Mouse (Mus musculus) midbrain, embryonic 10.5 days (tissue): ENCODE measurements around the gene Prap1. TPM values are rescaled to one million over a fixed set of nuclear protein-coding genes. Genes with fewer than 3 reads are reported as not detected.

Source experiments
- DNase-seq: peaks from one replicate; pipeline ENCODE4 v3.0.0-alpha.2; 2017; ENCODE audit warnings: low spot score
- H3K27ac ChIP-seq: fragments of 300-500 bp; sonication (generic); replicated peaks from 2 replicates; pipeline ENCODE4 v1.5.1; 2016; ENCODE audit warnings: mild to moderate bottlenecking
- H3K27me3 ChIP-seq: fragments of 300-500 bp; sonication (generic); 2 replicates; pipeline ENCODE4 v1.6.1; 2016; ENCODE audit warnings: low read depth, mild to moderate bottlenecking; ENCODE audit not compliant: poor library complexity, severe bottlenecking
- H3K36me3 ChIP-seq: fragments of 300-500 bp; sonication (generic); 2 replicates; pipeline ENCODE4 v1.6.1; 2016; ENCODE audit warnings: mild to moderate bottlenecking, moderate library complexity
- H3K4me1 ChIP-seq: fragments of 300-500 bp; sonication (generic); 2 replicates; pipeline ENCODE4 v1.6.1; 2016
- H3K4me3 ChIP-seq: fragments of 300-500 bp; sonication (generic); 2 replicates; pipeline ENCODE4 v1.5.1; 2016; ENCODE audit warnings: mild to moderate bottlenecking, moderate library complexity
- H3K9me3 ChIP-seq: fragments of 300-500 bp; sonication (generic); replicated peaks from 2 replicates; pipeline ENCODE4 v1.6.1; 2016; ENCODE audit warnings: mild to moderate bottlenecking
- WGBS: fragments of 180-500 bp; shearing (Covaris S2); methylation state at CpG from one replicate; pipeline ENCODE4 v1.1.7; 2016; 5-methylcytosine and 5-hydroxymethylcytosine counted together
- polyA plus RNA-seq: library from polyadenylated mRNA; unstranded; fragments of >200 nt; fragmentation: Nextera tagmentation; extraction: Ambion mirVana; gene quantifications from 2 replicates; pipeline ENCODE4 v1.2.1, GENCODE M21; 2016

Prap1 gene
- polyA plus RNA-seq, 1 experiment from 2014 or later, result not detected

DNA sequence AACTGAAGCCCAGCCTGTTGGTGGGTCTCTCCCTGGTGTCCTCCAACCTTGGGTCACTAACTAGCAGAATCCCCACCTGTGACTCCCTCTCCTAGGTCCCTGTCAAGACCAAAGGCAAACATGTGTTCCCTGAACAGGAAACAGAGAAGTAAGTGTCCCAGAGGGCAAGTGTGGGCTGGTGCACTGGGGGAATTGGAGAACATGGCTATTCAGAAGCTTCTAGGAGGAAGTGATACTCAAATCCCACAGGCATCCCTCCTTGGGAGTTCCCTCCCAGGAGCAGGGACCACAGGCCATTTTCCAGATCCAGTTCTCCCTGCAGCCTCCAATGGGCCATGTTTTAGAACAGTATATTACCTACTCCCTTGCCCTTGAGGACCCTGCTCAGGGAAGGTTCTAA lies 2.9 kb downstream of the Prap1 start:
- H3K27me3 ChIP-seq, result peaks cover 13% of the 10 kb centered on the region

DNA sequence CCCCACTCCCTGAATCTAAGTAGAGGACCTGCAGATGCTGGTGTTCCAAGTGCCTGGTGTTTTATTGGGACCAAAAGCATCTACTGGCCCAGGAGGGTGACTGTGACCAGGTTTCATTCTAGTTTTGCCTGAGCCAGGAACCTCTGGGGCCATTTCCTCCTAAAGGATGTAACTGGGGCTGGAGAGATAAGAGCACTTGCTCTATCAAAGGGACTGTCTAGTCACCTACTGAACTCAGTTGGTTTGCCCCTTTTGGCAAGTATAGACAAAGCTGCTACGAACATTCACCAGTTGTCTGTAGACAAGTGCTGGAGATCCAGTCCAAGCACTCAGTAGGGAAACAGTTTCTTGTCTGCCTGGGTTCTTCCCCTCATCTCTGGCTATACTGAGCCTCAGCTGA lies 5.3 kb downstream of the Prap1 start:
- Histone ChIP-seq H3K9me3 (no peaks in the 10 kb centered on the region), H3K4me3 (no peak overlapping the region), H3K27ac (no peak overlapping the region), H3K4me1 (peaks cover 17% of the 10 kb centered on the region), H3K27me3 (peaks cover 30% of the 10 kb centered on the region), H3K36me3 (no peaks in the 10 kb centered on the region)
- DNase-seq, result no peak
- WGBS, result 85% methylated on average over 1 of the region's 1 CpGs

More for the DNA sequence above, 2.9 kb downstream of the Prap1 start:
- Histone ChIP-seq H3K36me3 (no peaks in the 10 kb centered on the region), H3K27ac (no peak overlapping the region), H3K4me1 (no peaks in the 10 kb centered on the region), H3K4me3 (no peak overlapping the region), H3K9me3 (no peaks in the 10 kb centered on the region)
- DNase-seq, result no peak

DNA sequence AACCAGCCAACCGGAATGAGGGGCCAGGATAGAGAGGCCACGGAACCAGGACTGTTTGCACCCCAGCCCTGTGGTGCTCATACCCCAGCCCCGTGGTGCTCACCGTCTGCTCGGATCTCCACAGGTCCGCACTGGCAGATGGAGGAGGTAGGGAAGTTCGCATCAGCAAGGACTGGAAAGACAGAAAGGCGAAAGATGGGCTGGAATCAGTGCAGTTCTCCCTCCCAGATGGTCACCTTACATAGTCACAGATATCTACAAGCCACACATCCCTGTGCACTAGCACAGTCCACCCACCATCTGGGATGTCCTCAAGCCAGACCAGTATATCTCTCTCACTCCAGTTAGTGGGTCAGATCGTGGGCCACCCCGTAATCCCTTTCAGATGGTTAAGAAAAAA lies 8.3 kb downstream of the Prap1 start:
- no peak for DNase-seq
- no peaks in the 10 kb centered on the region for H3K9me3 ChIP-seq
- peaks cover 17% of the 10 kb centered on the region for H3K4me1 ChIP-seq
- peak overlapping the region; percentile 75; the same call in 1 of the 2 replicates for H3K27ac ChIP-seq
- 70% methylated on average over 10 of the region's 10 CpGs for WGBS
- peaks cover 18% of the 10 kb centered on the region for H3K36me3 ChIP-seq
- peak overlapping the region; percentile 57 for H3K4me3 ChIP-seq
- H3K27me3 ChIP-seq, result peaks cover 23% of the 10 kb centered on the region

DNA sequence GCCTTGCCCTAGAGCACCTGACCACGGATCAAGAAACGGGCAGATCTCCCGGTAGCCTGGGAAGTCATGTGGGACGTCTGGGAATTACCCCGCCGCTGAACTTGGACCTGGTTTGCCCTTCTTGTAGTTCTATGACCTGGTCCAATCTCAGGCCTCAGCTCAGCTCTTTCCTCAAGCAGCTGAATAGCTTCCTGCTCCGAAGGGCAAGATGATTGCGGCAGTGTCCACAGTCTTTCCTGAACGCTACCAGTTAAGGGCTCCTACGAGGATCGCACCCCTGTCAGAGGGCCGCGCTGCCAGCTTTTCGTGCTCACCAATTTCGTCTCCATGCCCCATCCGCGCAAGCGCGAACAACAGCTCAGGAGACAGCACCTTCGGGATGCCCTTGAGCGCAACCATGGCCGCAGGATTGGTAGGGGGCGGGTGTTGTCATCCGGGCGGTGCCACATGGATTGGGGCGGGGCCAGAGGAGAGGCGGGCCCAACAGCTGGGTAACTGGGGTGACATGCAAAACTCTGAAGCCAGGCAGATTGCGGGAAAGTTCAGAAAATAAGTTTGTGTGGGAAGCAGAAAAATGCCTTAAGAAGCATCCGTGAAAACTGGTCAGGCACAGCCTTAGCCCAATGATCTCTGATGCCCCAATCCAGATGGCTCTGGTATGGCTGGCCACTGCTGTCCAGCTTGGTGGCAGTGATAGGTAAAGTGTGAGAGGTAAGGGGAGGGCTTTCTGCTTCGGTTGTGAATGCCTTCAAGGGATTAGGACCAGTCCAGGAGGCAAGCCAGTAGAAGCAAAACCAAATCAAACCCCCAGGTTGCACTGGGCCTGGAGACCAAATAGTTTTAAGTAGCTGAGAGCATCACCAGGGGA lies 9.0 kb downstream of the Prap1 start, which contains the start of gene Fuom:
Gene Fuom, minus strand, starts transcription at position 449 of the 868 bp plus-strand sequence.
- peaks cover 17% of the 10 kb centered on the region for H3K4me1 ChIP-seq
- H3K27ac ChIP-seq, result peak within 1 kb of the TSS; percentile 75
- H3K4me3 ChIP-seq, result peak within 1 kb of the TSS; percentile 57
- DNase-seq, result peak; percentile 73
- peaks cover 26% of the 10 kb centered on the region for H3K36me3 ChIP-seq
- no peaks in the 10 kb centered on the region for H3K9me3 ChIP-seq
- 2% methylated on average over 30 of the region's 30 CpGs for WGBS
- peaks cover 23% of the 10 kb centered on the region for H3K27me3 ChIP-seq

DNA sequence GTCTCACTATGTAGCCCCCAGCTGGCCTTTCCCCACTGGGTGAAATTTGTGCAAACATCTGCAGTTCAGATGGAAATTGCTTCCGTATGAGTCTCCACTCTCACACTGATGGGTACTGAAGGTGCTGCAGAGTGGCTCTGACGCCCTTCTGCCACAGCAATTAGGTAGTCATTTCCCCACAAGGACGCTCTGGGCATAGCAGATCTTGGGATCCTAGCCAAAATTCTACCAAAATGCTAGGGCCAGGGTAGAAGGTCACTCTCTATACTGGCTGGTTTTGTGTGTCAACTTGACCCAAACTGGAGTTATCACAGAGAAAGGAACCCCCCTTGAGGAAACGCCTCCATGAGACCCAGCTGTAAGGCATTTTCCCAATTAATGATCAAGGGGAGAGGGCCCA lies 10.8 kb downstream of the Prap1 start:
- Histone ChIP-seq H3K27me3 (peaks cover 23% of the 10 kb centered on the region), H3K4me1 (peaks cover 17% of the 10 kb centered on the region), H3K9me3 (no peaks in the 10 kb centered on the region), H3K27ac (no peak overlapping the region), H3K36me3 (peaks cover 44% of the 10 kb centered on the region), H3K4me3 (no peak overlapping the region)
- 81% methylated on average over 4 of the region's 4 CpGs for WGBS
- no peak for DNase-seq

DNA sequence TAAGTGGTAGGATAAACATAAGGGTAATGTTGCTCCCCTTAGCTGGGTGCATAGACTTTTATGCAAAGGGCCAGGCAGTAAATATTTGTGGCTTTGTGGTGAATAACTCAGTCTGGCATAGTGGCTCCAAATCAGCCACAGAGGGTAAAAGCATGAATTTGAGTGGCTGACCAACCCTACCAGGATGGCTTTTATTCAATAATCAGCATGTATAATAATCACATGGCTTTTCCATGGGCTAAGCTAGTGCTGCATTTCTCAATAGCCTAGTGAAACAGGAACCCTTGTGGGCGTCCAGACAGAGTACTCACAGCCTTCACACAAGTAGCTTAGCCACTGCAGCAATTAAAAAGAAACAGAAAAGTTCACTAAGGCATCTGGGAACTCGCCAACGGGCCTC lies 18.7 kb downstream of the Prap1 start:
- WGBS, result 80% methylated on average over 3 of the region's 3 CpGs
- Histone ChIP-seq H3K4me3 (no peak overlapping the region), H3K4me1 (peaks cover 17% of the 10 kb centered on the region), H3K9me3 (no peaks in the 10 kb centered on the region), H3K27me3 (no peaks in the 10 kb centered on the region), H3K36me3 (peaks cover 60% of the 10 kb centered on the region), H3K27ac (no peak overlapping the region)
- no peak for DNase-seq

DNA sequence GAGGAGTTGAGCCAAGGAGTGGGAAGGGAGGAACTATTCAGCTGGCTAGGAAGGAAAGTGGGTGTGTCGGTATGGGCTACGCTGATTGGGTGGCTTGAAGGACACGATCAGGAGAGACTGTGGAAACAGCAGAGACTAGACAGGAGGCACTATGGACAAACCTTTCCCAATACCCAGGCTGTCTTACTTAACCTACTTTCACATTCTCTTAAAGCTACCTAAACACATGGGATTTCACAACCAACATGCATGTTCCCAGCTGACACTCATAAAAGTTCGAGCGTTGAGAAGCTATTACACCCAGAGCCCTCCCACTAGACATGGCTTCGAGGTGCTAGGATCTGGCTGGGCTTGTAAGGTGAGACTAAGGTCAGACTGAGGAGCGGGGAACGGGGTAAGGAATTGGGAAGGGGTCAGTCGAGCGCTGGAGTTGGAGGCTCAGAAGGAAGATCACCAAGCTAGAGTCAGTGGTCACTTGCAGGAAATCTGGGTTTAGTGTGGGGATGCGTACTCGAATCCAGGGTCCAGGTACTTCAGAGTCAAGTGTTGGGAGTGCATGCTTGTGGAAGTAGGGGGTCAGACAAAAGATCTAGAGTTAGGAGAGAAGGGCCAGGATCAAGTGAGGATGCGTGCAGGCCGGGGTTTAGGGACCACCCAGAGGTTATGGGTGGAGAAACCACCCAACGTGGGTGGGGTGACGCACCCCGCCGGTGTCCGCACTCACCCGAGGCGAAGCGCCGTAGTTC lies 22.6 kb downstream of the Prap1 start, which contains the start of gene Paox:
Gene Paox, plus strand, starts transcription at position 217 of the 746 bp plus-strand sequence.
- no peaks in the 10 kb centered on the region for H3K9me3 ChIP-seq
- WGBS, result 5% methylated on average over 23 of the region's 23 CpGs
- no peak for DNase-seq

DNA sequence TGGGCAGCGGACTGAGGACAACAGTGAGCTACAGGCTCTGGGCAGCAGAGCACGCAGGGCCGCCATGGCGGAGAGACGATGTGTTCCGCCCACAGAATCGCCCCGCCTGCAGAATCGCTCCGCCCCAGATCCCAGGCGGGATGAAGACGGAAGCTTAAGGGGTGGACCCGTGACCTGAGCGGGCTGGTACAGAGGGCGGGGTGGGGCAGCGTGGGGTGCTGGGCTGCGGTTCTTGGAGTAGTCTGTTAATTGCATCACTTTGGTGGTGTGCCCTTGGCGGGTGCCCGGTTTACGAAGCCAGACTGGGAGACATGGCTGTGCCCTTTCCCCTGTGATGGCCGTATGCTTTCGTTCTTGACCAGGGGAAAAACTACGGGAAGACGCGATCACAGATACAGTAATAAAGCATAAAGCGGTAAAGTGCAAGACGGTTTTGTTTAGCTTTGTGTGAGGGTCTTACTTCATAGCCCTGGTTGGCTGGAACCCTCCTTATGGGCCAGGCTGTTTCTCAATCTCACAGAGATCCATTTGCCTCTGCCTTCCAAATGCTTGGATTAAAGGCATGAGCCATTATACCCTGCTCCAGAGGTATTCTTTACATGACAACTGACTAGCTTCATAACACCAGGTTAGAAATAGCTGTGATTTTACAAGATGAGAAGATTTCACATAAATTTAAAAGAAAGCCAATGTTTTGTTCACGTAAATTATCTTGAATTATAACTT lies 23.3 kb downstream of the Prap1 start, which contains the start of gene Echs1:
Gene Echs1, minus strand, starts transcription at position 148 of the 726 bp plus-strand sequence.
- no peaks in the 10 kb centered on the region for H3K9me3 ChIP-seq
- peaks cover 15% of the 10 kb centered on the region for H3K36me3 ChIP-seq
- peak; percentile 83 for DNase-seq
- peak within 1 kb of the TSS; percentile 94 for H3K27ac ChIP-seq
- 5% methylated on average over 28 of the region's 28 CpGs for WGBS
- H3K4me1 ChIP-seq, result peaks cover 21% of the 10 kb centered on the region
- peak within 1 kb of the TSS; percentile 84 for H3K4me3 ChIP-seq
- H3K27me3 ChIP-seq, result no peaks in the 10 kb centered on the region

More for the DNA sequence above, 22.6 kb downstream of the Prap1 start, which contains the start of gene Paox:
- H3K4me3 ChIP-seq, result peak within 1 kb of the TSS; percentile 84
- H3K27ac ChIP-seq, result peak within 1 kb of the TSS; percentile 94
- H3K27me3 ChIP-seq, result no peaks in the 10 kb centered on the region
- H3K4me1 ChIP-seq, result peaks cover 21% of the 10 kb centered on the region
- peaks cover 22% of the 10 kb centered on the region for H3K36me3 ChIP-seq

DNA sequence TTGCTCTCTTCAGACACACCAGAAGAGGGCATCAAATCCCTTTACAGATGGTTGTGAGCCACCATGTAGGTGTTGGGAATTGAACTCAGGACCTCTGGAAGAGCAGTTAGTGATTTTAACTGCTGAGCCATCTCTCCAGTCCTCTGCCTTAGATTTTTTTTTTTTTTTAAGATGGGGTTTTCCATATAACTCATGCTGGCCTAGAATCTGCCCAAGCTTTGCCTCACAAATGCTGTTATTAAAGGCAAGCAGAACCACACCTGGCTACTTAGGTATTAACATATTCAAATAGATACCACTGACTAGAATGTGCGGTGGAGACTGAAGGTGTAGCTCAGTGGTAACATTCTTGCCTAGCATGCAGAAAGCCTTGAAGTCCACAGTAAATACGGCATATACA lies 27.3 kb downstream of the Prap1 start:
- Histone ChIP-seq H3K4me3 (no peak overlapping the region), H3K4me1 (peaks cover 19% of the 10 kb centered on the region), H3K36me3 (no peaks in the 10 kb centered on the region), H3K9me3 (no peaks in the 10 kb centered on the region), H3K27me3 (no peaks in the 10 kb centered on the region), H3K27ac (no peak overlapping the region)
- whole genome bisulfite sequencing, result 88% methylated on average over 2 of the region's 2 CpGs
- DNase-seq, result no peak

DNA sequence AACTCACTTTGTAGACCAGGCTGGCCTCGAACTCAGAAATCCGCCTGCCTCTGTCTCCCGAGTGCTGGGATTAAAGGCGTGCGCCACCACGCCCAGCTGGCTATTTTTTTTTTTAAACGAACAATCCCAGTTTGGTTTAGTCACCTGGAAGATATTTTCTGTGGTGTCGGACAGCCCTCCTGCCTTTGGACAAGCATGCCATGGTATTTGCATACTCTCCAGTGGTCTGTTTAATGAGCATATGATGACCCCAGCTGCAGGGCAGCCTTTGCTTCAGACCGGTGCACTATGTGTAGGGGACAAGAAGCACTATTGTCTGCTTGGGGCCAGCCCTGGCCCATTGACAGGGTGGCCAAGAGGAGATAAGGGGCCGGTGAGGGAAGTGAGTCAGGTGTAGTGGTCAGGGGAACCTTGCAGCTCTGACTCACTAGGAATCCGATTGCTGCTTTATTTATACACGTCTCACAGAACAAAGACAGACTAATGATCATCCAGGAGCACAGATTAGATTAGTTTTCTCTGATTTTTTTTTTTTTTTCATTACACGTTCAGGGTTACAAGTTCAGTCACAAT lies 28.2 kb downstream of the Prap1 start:
- Histone ChIP-seq H3K27ac (no peak overlapping the region), H3K4me3 (no peak overlapping the region), H3K36me3 (no peaks in the 10 kb centered on the region), H3K9me3 (no peaks in the 10 kb centered on the region), H3K27me3 (no peaks in the 10 kb centered on the region), H3K4me1 (peaks cover 20% of the 10 kb centered on the region)
- 83% methylated on average over 13 of the region's 13 CpGs for WGBS
- DNase-seq, result no peak

DNA sequence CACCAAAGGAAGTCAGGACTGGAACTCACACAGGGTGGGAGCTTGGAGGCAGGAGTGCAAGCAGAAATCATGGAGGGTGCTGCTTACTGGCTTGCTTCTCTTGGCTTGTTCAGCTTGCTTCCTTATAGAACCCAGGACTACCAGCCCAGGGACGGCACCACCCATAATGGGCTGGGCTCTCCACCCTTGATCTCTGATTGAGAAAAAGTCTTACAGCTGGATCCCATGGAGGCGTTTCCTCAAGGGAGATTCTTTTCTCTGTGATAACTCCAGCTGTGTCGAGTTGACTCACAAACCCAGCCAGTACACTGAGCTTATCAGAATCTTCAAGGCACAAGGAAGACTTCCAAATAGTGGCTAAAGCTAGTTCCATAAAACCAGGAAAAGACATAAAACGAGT lies 29.6 kb downstream of the Prap1 start:
- Histone ChIP-seq H3K4me3 (no peak overlapping the region), H3K9me3 (no peaks in the 10 kb centered on the region), H3K4me1 (peaks cover 18% of the 10 kb centered on the region), H3K27me3 (no peaks in the 10 kb centered on the region), H3K27ac (no peak overlapping the region), H3K36me3 (no peaks in the 10 kb centered on the region)
- 39% methylated on average over 4 of the region's 4 CpGs for WGBS
- DNase-seq, result no peak

DNA sequence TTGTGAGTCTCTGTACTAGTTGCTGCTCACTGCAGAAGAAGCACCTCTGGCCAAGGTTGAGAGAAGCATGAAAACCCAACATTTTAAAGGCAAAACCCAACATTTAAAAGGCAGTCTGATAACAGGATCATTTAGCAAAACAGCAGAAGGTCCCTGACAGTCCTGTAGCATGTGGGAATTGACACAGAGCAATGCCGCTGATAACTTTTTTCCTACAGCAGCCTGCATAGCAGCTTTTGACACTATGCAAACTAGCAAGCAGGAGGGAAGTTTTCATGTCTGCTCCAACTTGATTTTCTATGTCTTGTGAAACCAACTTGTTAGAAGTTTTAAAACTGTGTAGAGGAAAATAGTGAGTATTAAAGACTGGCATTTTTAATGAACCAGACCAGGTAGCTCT lies 31.2 kb downstream of the Prap1 start:
- no peak for DNase-seq

More for the DNA sequence above, 31.2 kb downstream of the Prap1 start:
- H3K4me1 ChIP-seq, result peaks cover 18% of the 10 kb centered on the region
- no peak overlapping the region for H3K27ac ChIP-seq
- H3K36me3 ChIP-seq, result 0 out of 2 replicates have a peak, but pooled peaks cover 4% of the 10 kb centered on the region
- no peaks in the 10 kb centered on the region for H3K27me3 ChIP-seq
- 91% methylated on average over 1 of the region's 1 CpGs for WGBS
- no peaks in the 10 kb centered on the region for H3K9me3 ChIP-seq
- no peak overlapping the region for H3K4me3 ChIP-seq
